Mouse (Mus musculus) testis, postnatal 10 days (tissue): ENCODE data around the gene Sh2d2a.
"Not testable (repeated sequence)": the region's sequence is repeated elsewhere in the genome, so short reads cannot be mapped to it uniquely, and the experiment has no call there.

Source experiments
- DNase-seq: peaks from one replicate; pipeline ENCODE4 v3.0.0; 2021; ENCODE audit warnings: low spot score

The Sh2d2a gene

DNA sequence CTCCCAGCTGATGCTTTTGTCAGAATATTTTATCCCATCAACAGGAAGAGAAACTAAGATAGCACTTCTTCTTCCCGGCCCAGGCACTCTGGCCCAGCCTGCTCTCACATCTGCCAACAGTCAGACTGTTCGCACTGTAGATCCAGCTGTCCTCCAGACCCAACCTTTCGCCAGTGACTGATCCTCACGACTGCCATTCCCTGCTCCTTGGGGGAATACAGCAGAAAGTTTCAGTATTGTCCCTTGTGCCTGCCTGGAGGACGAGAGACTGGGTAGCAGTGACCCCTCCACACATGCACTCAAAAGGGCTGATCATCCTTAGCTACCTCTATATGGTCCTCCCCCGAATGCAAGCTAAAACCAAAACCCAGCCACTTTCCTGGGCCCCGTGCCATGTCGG is 9.4 kb downstream of the Sh2d2a start:
- DNase-seq, result peak; percentile 47

GRCm38 (mm10) chr3:87857666-87858065 is 11.1 kb downstream of the Sh2d2a start:
- no peak for DNase-seq

GRCm38 (mm10) chr3:87859813-87860212 is 13.3 kb downstream of the Sh2d2a start:
- peak; percentile 75 for DNase-seq

- DNase-seq, result not testable (repeated sequence)
Measured at GRCm38 (mm10) chr3:87864111-87864510, 17.6 kb downstream of the Sh2d2a start.

DNA sequence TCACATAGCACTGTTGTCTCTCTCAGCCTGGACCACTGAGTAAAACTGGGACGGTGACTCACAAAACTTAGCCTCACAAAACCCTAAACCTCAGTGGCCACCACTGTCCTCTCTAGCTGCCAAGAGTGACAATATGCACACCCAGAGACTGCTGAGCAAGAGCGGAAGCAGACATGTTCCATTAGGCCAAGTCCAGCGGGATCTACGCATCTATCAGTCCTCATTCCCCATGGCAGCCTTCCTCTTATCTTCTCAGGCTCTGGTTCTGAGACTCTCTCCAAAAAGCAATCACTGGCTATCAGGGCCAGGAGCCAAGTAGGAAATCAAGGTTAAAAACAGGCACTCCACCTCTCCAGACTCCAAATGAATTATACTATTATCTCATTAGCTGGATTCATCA is 31.2 kb downstream of the Sh2d2a start:
- DNase-seq, result no peak

DNA sequence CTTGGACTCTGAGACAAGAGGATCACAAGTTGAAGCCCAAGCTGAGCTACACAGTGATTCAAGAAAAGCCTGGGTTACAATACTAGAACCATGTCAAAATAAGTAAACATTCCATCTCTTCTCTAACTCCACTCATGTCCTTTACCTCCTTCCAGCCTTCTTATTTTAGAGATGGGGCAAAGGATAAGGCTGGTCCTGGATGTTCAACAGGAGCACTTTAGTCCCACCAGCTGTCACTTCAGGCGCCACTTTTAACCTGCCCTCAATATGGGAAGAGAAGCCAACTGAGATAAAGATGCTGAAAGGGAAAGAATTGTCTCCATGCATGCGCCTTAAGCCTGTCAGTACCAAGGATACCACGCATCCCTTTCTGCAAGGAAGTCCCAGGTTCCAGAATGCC is 37.7 kb downstream of the Sh2d2a start:
- no peak for DNase-seq

- DNase-seq, result peak; percentile 69
Measured at GRCm38 (mm10) chr3:87884708-87885251, 38.2 kb downstream of the Sh2d2a start.

DNA sequence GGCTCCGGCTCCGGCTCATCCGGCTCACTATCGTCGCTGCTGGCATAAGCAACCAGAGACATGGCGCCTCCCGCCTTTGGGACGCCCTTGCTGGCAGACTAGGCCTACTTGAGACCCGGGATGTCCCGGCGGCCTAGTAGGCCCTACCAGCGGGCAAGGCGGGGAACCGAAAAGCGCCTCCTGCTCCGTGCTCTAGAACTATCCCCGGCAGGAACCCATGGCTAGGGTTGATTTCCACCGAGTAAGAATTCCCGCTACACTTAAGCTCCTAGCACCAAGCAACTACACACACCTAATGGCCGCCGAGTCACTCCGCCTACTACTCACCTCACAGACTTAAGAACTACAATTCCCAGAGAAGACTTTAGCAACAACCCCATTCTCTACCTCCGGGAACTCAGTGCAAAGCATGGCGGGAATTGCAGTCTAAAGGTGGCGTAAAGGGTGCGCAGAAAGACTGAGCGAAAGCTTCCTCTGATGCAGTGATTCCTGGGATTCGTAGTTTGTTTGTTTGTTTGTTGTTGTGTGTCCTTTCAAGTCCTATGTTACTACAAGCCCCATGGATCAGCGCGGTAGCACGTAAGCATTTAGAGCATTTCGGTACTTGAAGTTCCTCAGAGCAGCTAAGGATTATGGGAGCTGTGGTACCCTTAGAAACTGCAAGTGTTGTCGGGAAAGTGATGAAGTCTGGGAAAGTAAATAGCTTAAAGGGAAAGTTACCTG is 38.9 kb downstream of the Sh2d2a start, which contains the start of gene Prcc:
Gene Prcc, minus strand, starts transcription at position 328 of the 723 bp plus-strand sequence.
- peak; percentile 81 for DNase-seq

GRCm38 (mm10) chr3:87886004-87886365 is 39.4 kb downstream of the Sh2d2a start:
- DNase-seq, result peak; percentile 67

DNA sequence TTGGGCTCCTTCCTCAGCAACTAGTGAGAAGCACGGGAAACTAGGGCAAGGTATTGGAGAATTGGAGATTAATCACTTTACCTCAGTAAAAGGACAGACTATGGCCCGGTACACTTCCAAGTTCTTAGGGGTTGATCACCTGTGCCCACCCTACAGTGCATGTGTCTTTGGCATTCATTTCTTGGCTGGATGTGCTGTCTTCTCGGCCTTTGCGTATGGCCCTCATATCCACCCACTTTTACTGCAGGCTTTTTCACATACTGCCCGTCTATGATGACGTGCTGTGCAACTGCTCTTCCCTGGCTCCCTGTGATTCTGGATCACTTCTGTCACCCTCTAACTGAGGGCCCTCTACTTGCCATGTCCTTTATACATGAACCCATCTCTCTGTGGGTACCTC is 39.9 kb downstream of the Sh2d2a start:
- no peak for DNase-seq

GRCm38 (mm10) chr3:87887400-87887799 is 40.8 kb downstream of the Sh2d2a start:
- not testable (repeated sequence) for DNase-seq

GRCm38 (mm10) chr3:87891481-87891880 is 44.9 kb downstream of the Sh2d2a start:
- DNase-seq, result no peak

- DNase-seq, result no peak
Measured at GRCm38 (mm10) chr3:87893367-87893905, 46.9 kb downstream of the Sh2d2a start.

- no peak for DNase-seq
Measured at GRCm38 (mm10) chr3:87899266-87899665, 52.7 kb downstream of the Sh2d2a start.

DNA sequence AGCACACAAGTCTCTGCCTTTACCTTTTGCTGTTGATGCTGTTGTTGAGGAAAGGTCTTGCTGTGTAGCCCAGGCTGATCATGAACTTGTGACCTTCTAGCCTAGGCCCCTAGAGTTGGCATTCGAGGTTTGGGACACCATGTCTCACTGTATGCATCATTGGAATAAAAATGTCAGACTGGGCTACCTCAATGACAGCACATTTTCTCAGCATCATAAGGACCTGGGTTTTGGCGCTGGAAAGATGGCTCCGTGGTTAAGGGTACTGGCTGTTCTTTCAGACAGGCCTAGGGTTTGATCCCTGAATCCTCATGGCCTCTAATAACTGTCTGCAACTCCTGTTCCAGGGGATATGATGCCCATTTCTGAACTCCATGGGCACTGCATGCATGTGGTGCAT is 53.2 kb downstream of the Sh2d2a start:
- no peak for DNase-seq

DNA sequence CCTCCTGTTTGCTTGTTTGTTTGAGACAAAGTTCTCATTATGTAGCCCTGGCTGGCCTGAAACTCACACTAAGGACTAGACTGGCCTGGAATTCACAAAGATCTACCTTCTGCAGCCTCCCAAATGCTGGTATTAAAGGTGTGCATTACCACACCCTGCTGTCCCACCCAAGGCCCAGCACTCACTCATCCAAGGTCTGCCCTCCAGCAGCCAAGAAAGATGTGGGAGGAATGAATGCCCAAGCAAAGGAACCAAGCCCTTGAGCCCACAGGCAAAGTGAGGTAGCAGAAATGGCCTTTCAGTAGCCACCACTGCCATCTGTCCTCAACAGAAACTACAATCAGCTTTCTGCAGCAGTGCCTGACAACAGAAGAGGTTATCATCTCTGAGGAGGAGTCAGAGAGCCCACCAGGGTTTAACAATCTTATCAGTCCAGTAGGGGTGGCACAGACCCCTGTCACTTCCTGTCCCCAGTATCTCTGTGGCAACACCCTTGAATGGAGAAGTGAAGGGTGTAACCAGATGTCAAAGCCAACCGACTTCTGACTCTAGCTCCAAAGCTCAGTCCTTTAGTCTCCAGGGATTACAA is 54.6 kb downstream of the Sh2d2a start:
- DNase-seq, result no peak

- DNase-seq, result not testable (repeated sequence)
Measured at GRCm38 (mm10) chr3:87901959-87902358, 55.4 kb downstream of the Sh2d2a start.

DNA sequence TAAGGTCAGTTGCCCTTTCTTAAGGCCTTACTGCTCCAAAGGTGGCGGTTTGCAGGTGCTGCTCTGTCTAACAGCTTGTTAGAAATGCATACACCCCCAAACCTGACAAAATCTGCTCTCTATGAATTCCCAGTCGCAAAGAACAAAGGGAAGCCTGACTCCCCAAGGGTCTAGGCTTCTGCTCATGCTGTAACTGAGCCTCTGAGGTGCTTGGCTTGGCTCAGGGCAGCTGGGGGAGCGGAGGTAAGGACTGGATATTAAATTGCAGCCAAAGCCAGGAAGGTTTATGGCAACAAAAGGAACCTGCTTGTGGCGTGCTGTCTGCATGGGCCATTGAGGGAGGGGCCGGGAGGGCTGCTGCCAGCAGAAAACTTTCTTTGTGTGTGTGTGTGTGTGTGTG is 57.3 kb downstream of the Sh2d2a start:
- no peak for DNase-seq
